Mouse (Mus musculus) gastrocnemius, postnatal 10 days (tissue): ENCODE measurements around the gene Rspry1. TPM values are rescaled to one million over a fixed set of nuclear protein-coding genes. Genes with fewer than 3 reads are reported as not detected.

Experiments
- DNase-seq: peaks from one replicate; pipeline ENCODE4 v3.0.0; 2021; ENCODE audit warnings: mixed read lengths
- total RNA-seq, 2 experiments: library from RNA; stranded (reverse); gene quantifications; 2 replicates each; pipeline ENCODE4 v1.2.3; 2021

The Rspry1 gene
- total RNA-seq, 2 experiments from 2014 or later, result 12.9 to 18.6 TPM

GRCm38 (mm10) chr8:94685953-94686352, 84.2 kb downstream of the Rspry1 start:
- DNase-seq, result no peak

- no peak for DNase-seq
Measured at GRCm38 (mm10) chr8:94694701-94695100, 93.0 kb downstream of the Rspry1 start.

- DNase-seq, result no peak
Measured at GRCm38 (mm10) chr8:94695341-94695993, 93.7 kb downstream of the Rspry1 start.

GRCm38 (mm10) chr8:94695994-94696384, 94.3 kb downstream of the Rspry1 start, which contains the start of gene Pllp:
Gene Pllp, minus strand, starts transcription at chr8:94696278.
- DNase-seq, result no peak

- DNase-seq, result no peak
Measured at GRCm38 (mm10) chr8:94696566-94696965, 94.8 kb downstream of the Rspry1 start.

- no peak for DNase-seq
Measured at GRCm38 (mm10) chr8:94697956-94698355, 96.2 kb downstream of the Rspry1 start.

- no peak for DNase-seq
Measured at GRCm38 (mm10) chr8:94699366-94699765, 97.6 kb downstream of the Rspry1 start.

GRCm38 (mm10) chr8:94700421-94700935, 98.7 kb downstream of the Rspry1 start:
- DNase-seq, result no peak

GRCm38 (mm10) chr8:94702156-94702555, 100.4 kb downstream of the Rspry1 start:
- no peak for DNase-seq

- DNase-seq, result peak; percentile 76
Measured at GRCm38 (mm10) chr8:94702844-94703813, 101.4 kb downstream of the Rspry1 start.

- peak; percentile 96 for DNase-seq
Measured at GRCm38 (mm10) chr8:94703972-94704668, 102.4 kb downstream of the Rspry1 start.

GRCm38 (mm10) chr8:94704669-94704984, 102.9 kb downstream of the Rspry1 start:
- no peak for DNase-seq

- DNase-seq, result no peak
Measured at GRCm38 (mm10) chr8:94705581-94706245, 104.0 kb downstream of the Rspry1 start.

- no peak for DNase-seq
Measured at GRCm38 (mm10) chr8:94706732-94707395, 105.1 kb downstream of the Rspry1 start.

Other genes with a start within 250 kb of the Rspry1 start
- gene Herpud1, start 215.5 kb upstream of the Rspry1 start, total RNA-seq, result 10 to 100 TPM; 51.7 to 56.6 TPM
- gene Nlrc5, start 167.6 kb upstream of the Rspry1 start, total RNA-seq, result under 1 TPM; 0.42 to 0.88 TPM
- 10 to 100 TPM; 21.5 to 23.8 TPM for gene Cpne2, start 68.9 kb upstream of the Rspry1 start, total RNA-seq
- 10 to 100 TPM; 24.6 to 25.9 TPM for gene Fam192a, start 60 bp downstream of the Rspry1 start, total RNA-seq
- 10 to 100 TPM; 73.8 to 76.3 TPM for gene Arl2bp, start 64.7 kb downstream of the Rspry1 start, total RNA-seq
- 10 to 100 TPM in 1 of 2 experiments, 1 to 10 TPM in 1; 7.1 to 11.7 TPM for gene Pllp, start 94.3 kb downstream of the Rspry1 start, total RNA-seq
- gene Ccl22, start 143.7 kb downstream of the Rspry1 start, total RNA-seq, result not detected
- 1 to 10 TPM; 1.2 to 2.4 TPM for gene Cx3cl1, start 170.1 kb downstream of the Rspry1 start, total RNA-seq
- not detected for gene Ccl17, start 208.5 kb downstream of the Rspry1 start, total RNA-seq
- 100 to 1,000 TPM; 255 to 307 TPM for gene Coq9, start 236.4 kb downstream of the Rspry1 start, total RNA-seq
- 10 to 100 TPM; 32.5 to 33.1 TPM for gene Ciapin1, start 236.4 kb downstream of the Rspry1 start, total RNA-seq